Mouse (Mus musculus): ENCODE results near the gene D330045A20Rik. TPM values are rescaled to one million over a fixed set of nuclear protein-coding genes. Genes with fewer than 3 reads are reported as not detected.
"Not testable (repeated sequence)": the region's sequence is repeated elsewhere in the genome, so short reads cannot be mapped to it uniquely, and the experiment has no call there.

The D330045A20Rik gene
- total and polyA plus RNA-seq, 2 experiments from 2014 or later = 0.36 TPM; not detected in 1

- DNase-seq (ENCODE audit: low spot score) (peak; percentile 47), ATAC-seq (ENCODE audit: insufficient read depth, low read depth) (peak; percentile 74)
- H3K36me3 ChIP-seq (replicated peaks; ENCODE audit: control insufficient read depth, insufficient read depth, low read length) = no peaks in the 10 kb centered on the region
- no peaks in the 10 kb centered on the region for H3K27me3 ChIP-seq (ENCODE audit: control insufficient read depth, insufficient read depth, low read length)
- TF ChIP-seq EP300 (IDR thresholded peaks at IDR 0.05; ENCODE audit: low read depth) (no peak), CTCF (IDR thresholded peaks at IDR 0.05; ENCODE audit: low read depth) (no peak)
- no peaks in the 10 kb centered on the region for H3K4me1 ChIP-seq (ENCODE audit: control insufficient read depth, insufficient read depth)
- H3K9ac ChIP-seq (replicated peaks; ENCODE audit: low read depth, low read length) = no peak overlapping the region
- H3K4me3 ChIP-seq (ENCODE audit: low read depth, low read length) = no peak overlapping the region
- peak overlapping the region; percentile 51; the same call in 1 of the 2 replicates for H3K27ac ChIP-seq (ENCODE audit: low read depth)
- no peaks in the 10 kb centered on the region for H3K9me3 ChIP-seq (replicated peaks; ENCODE audit: control insufficient read depth, low read length)
- H3K4me2 ChIP-seq (ENCODE audit: low read depth, low read length) = peak overlapping the region; percentile 18; the same call in 1 of the 2 replicates
- WGBS = 24% methylated on average over 4 of the region's 4 CpGs
Measured at GRCm38 (mm10) chrX:139583616-139584015, 103.4 kb downstream of the D330045A20Rik start.

DNA sequence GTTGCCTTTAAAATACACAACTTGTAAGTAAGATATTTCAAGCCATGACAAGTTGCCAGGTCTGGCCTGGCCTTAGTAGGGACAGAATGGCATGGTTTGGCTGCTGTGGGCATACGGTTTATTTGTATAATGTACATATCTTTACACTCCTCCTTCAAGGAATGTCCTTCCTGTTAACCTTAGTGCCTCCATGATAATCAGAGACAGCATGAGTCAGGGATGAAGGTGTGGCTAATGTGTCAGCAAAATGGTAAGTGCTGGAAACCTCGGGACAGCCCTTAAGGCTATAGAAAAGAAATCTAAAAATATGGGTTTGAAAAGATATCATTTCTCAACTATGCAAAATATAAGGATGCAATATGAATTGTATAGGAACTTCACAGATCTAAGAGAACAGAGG lies 106.5 kb downstream of the D330045A20Rik start:
- H3K9ac ChIP-seq (replicated peaks; ENCODE audit: low read depth, low read length); H3K4me2 ChIP-seq (ENCODE audit: low read depth, low read length); H3K4me1 ChIP-seq (ENCODE audit: control insufficient read depth, insufficient read depth); H3K9me3 ChIP-seq (replicated peaks; ENCODE audit: control insufficient read depth, low read length); H3K4me3 ChIP-seq (ENCODE audit: low read depth, low read length); ATAC-seq (ENCODE audit: insufficient read depth, low read depth); H3K36me3 ChIP-seq (replicated peaks; ENCODE audit: control insufficient read depth, insufficient read depth, low read length); DNase-seq (ENCODE audit: low spot score); H3K27me3 ChIP-seq (ENCODE audit: control insufficient read depth, insufficient read depth, low read length); H3K27ac ChIP-seq (ENCODE audit: low read depth): not testable (repeated sequence)
- 29% methylated on average over 2 of the region's 2 CpGs for WGBS

DNA sequence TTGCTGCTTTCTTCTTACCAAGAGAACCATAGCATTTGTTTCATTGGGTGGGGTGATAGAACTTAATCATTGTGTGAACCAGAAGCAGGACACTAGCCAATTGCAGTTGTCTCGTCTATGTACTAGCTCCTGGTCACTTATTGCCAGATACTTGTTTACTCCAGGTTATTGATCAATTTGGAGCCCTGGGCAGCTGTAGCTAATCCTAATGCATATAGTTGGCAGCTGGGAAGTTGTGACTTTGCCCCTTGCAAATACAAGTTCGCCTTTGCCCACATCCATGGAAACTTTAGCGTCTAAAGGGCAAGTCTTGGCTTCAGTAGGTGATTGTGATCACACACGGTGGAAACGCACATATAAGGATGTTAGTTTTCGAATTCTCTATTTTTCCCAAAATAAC lies 116.2 kb downstream of the D330045A20Rik start:
- Histone ChIP-seq H3K4me2 (ENCODE audit: low read depth, low read length) (no peak overlapping the region), H3K4me3 (ENCODE audit: low read depth, low read length) (no peak overlapping the region), H3K9ac (replicated peaks; ENCODE audit: low read depth, low read length) (no peak overlapping the region), H3K27ac (ENCODE audit: low read depth) (no peak overlapping the region), H3K36me3 (replicated peaks; ENCODE audit: control insufficient read depth, insufficient read depth, low read length) (no peaks in the 10 kb centered on the region), H3K9me3 (replicated peaks; ENCODE audit: control insufficient read depth, low read length) (no peaks in the 10 kb centered on the region), H3K27me3 (ENCODE audit: control insufficient read depth, insufficient read depth, low read length) (no peaks in the 10 kb centered on the region), H3K4me1 (ENCODE audit: control insufficient read depth, insufficient read depth) (no peaks in the 10 kb centered on the region)
- DNase-seq (ENCODE audit: low spot score) = no peak
- 75% methylated on average over 6 of the region's 6 CpGs for WGBS
- no peak for TF ChIP-seq EP300 (IDR thresholded peaks at IDR 0.05; ENCODE audit: low read depth)
- no peak for TF ChIP-seq CTCF (IDR thresholded peaks at IDR 0.05; ENCODE audit: low read depth)
- no peak for ATAC-seq (ENCODE audit: insufficient read depth, low read depth)

Other genes with a start within 250 kb of the D330045A20Rik start
- gene Trap1a, start 146.7 kb upstream of the D330045A20Rik start, total RNA-seq (2014; rRNA removed; ENCODE audit: low replicate concordance) = not detected in 2 replicates
- gene Trap1a, start 146.7 kb upstream of the D330045A20Rik start, polyA plus RNA-seq (2015; fragmentation: Nextera tagmentation; extraction: Ambion mirVana) = not detected in 2 replicates
- gene Rnf128, start 82.9 kb downstream of the D330045A20Rik start, total RNA-seq (2014; rRNA removed; ENCODE audit: low replicate concordance) = 48.5 and 58.2 TPM in 2 replicates
- gene Rnf128, start 82.9 kb downstream of the D330045A20Rik start, polyA plus RNA-seq (2015; fragmentation: Nextera tagmentation; extraction: Ambion mirVana) = 53.9 and 56.7 TPM in 2 replicates
- gene Tbc1d8b, start 204.6 kb downstream of the D330045A20Rik start, total RNA-seq (2014; rRNA removed; ENCODE audit: low replicate concordance) = 2.2 and 13.1 TPM in 2 replicates
- gene Tbc1d8b, start 204.6 kb downstream of the D330045A20Rik start, polyA plus RNA-seq (2015; fragmentation: Nextera tagmentation; extraction: Ambion mirVana) = 1.4 and 1.7 TPM in 2 replicates
- gene Gm15013, start 234.1 kb downstream of the D330045A20Rik start, total RNA-seq (2014; rRNA removed; ENCODE audit: low replicate concordance) = not detected in 2 replicates
- not detected in 2 replicates for gene Gm15013, start 234.1 kb downstream of the D330045A20Rik start, polyA plus RNA-seq (2015; fragmentation: Nextera tagmentation; extraction: Ambion mirVana)